Mouse (Mus musculus): ENCODE results near the gene Tbc1d19.

Gene Tbc1d19

GRCm38 (mm10) chr5:53909201-53909600 lies 99.8 kb downstream of the Tbc1d19 start:
- DNase-seq (ENCODE audit: low read depth, low spot score): no peak

GRCm38 (mm10) chr5:53920416-53920815 lies 111.0 kb downstream of the Tbc1d19 start:
- no peak for DNase-seq (ENCODE audit: low read depth, low spot score)

- DNase-seq (ENCODE audit: low read depth, low spot score): no peak
These were observed 112.9 kb downstream of the Tbc1d19 start for GRCm38 (mm10) chr5:53922149-53922904.

GRCm38 (mm10) chr5:53924005-53924404 lies 114.6 kb downstream of the Tbc1d19 start:
- no peak for DNase-seq (ENCODE audit: low read depth, low spot score)

GRCm38 (mm10) chr5:53926301-53926855 lies 117.0 kb downstream of the Tbc1d19 start:
- DNase-seq (ENCODE audit: low read depth, low spot score): no peak

DNA sequence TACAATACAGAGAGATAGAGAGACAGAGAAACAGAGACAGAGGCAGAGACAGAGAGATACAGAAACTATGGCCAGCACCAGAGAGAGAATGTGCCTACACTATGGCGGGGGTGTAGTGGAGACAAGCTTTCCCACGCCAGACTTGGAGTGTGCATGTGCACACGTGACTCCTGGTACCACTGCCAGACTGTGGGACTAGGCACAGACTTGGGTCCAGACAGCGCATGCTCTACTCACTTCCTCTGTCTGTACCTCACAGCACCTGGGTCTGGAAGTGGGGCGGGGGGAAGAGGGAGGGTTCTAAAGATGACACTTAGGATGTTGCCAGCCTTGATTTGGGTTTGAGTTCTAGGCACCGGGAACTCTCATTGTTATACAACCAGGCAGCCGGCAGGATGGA lies 118.5 kb downstream of the Tbc1d19 start:
- no peak for DNase-seq (ENCODE audit: low read depth, low spot score)

- no peak for DNase-seq (ENCODE audit: low read depth, low spot score)
These were observed 119.1 kb downstream of the Tbc1d19 start for GRCm38 (mm10) chr5:53928537-53928936.

- no peak for DNase-seq (ENCODE audit: low read depth, low spot score)
These were observed 119.8 kb downstream of the Tbc1d19 start for GRCm38 (mm10) chr5:53929205-53929614.

DNA sequence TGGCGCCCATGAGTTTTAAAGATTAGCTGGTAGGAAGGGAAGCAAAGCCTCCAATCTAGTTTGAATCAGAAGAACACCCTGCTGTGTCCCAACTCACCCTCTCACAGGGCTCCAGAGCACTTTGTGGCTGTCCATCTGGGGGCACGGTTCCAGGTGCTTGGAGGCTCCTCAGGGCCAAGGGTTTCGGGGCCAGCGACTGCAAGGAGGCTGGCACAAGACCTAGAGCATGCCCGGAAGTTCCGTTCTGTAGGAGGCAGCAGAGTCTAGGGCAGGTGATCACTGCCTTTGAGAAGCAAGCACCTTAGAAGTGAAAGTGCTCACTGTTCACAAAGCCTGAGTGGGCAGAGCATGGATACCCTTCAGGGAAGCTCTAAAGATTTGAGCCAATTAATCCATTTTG lies 120.4 kb downstream of the Tbc1d19 start:
- no peak for DNase-seq (ENCODE audit: low read depth, low spot score)

DNA sequence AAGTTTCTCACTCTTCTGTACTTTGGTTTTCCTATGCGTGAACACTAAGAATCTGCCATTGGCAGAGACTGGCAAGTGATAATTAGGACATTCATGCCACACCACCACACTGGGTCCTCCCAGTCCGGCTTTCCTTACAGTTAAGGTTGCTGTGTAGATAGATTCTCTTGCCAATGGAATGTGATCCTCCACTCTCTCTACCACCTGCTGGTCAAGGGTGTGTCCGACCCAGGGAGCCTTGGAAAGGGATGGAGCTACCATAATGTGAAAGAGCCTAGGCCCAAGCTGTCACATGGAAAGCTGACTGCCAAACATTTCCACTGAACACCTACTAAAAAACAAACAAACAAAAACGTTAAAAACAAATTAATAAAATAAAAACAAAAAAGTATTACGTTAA lies 121.6 kb downstream of the Tbc1d19 start:
- DNase-seq (ENCODE audit: low read depth, low spot score): no peak

GRCm38 (mm10) chr5:53933628-53934027 lies 124.2 kb downstream of the Tbc1d19 start:
- no peak for DNase-seq (ENCODE audit: low read depth, low spot score)

- no peak for DNase-seq (ENCODE audit: low read depth, low spot score)
These were observed 124.6 kb downstream of the Tbc1d19 start for GRCm38 (mm10) chr5:53934040-53934439.

DNA sequence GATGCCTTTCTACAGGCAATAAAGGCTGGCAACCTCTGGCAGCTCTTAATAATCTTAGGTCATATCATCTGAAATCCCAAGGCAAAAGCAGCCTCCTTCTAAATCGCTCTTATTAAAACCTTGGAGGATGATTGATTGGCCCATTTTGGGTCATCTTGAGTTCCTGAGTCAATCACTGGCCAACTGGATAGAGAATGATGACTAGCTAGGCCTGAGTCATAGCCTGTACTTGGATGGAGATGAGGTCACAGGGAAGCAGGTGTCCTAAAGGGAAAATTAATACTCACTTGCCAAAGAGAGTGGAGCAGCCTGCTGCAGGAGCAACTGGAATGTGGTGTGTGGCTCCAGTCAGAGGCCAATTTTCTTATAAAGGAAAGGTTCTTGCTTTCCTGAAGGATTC lies 125.4 kb downstream of the Tbc1d19 start:
- DNase-seq (ENCODE audit: low read depth, low spot score): no peak

DNA sequence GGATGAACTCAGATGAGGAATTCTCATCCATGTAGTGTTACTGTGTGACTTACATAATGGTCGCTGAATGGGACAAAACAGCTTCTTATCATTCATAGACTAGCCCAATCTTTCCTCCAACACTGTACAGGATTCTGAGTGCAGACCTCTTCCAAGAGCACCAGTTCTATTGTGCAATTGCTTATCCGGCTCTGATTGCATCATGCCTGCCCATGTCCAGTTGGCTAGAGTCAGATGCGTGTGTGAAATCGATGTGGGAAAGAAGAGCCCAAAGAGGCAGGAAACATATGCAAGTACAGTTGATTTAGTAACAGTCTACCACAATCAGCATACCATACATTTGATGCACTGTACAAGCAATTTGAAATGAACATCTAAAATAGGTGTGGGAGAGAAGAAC lies 127.8 kb downstream of the Tbc1d19 start:
- no peak for DNase-seq (ENCODE audit: low read depth, low spot score)

GRCm38 (mm10) chr5:53939026-53939425 lies 129.6 kb downstream of the Tbc1d19 start:
- DNase-seq (ENCODE audit: low read depth, low spot score): no peak

DNA sequence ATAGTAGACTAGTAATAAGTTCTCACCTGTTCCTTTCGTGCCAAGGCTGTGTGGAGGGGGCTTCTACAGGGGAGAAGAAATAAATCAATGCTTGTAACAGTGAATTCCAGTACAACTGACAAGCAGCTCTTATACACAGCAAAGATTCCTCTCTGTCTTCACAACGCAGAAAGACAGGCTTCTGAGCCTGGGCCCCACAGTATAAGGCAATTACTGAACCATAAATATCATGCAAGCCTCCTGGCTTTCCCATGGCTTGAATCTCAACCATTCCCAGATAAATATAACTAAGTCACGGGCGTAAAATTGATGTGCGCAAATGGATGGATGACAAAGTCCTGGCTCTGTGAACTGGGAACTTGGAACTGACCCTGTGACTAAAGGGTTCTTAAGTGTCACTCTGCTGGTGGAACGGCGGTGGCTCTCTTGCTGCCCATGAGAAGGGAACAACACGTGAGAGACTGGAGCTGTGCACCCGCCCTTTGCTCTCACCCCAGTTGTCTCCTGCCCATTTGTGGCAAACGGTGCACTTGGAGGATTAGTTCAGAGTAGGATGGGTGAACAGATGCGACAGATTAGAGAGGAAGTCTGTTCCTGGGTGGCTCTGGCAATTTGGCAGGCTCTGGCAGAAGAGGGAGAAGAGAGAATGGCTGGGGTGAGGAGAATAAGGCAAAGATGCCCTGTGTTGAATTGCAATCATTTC lies 132.1 kb downstream of the Tbc1d19 start:
- DNase-seq (ENCODE audit: low read depth, low spot score): no peak

- no peak for DNase-seq (ENCODE audit: low read depth, low spot score)
These were observed 132.9 kb downstream of the Tbc1d19 start for GRCm38 (mm10) chr5:53942332-53942731.

DNA sequence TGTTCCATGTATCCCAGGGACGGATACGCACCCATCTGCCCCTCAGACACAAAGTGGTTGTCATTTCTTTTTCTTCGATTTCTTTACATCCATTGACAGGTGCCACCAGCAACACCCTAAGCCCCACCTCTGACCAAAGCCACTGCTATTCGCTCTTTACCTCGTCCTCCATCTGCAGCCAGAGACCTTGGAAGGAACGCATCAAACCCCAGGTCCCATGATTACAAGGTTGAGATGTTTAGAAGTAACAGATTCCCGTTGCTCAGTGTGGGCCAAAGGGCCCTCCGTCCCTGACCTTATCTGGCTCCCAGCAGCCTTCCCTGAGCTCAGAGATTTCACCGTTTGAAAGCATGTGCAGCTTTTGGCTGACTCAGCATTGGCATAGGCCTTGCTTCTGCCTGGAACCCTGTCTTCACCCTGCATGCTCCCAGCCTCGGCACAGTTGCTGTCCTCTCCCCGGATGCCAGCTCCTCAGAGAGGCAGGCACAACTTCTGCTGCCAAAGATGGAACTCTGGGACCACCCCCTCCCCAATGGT lies 134.0 kb downstream of the Tbc1d19 start:
- no peak for DNase-seq (ENCODE audit: low read depth, low spot score)

GRCm38 (mm10) chr5:53946747-53947146 lies 137.3 kb downstream of the Tbc1d19 start:
- DNase-seq (ENCODE audit: low read depth, low spot score): no peak

DNA sequence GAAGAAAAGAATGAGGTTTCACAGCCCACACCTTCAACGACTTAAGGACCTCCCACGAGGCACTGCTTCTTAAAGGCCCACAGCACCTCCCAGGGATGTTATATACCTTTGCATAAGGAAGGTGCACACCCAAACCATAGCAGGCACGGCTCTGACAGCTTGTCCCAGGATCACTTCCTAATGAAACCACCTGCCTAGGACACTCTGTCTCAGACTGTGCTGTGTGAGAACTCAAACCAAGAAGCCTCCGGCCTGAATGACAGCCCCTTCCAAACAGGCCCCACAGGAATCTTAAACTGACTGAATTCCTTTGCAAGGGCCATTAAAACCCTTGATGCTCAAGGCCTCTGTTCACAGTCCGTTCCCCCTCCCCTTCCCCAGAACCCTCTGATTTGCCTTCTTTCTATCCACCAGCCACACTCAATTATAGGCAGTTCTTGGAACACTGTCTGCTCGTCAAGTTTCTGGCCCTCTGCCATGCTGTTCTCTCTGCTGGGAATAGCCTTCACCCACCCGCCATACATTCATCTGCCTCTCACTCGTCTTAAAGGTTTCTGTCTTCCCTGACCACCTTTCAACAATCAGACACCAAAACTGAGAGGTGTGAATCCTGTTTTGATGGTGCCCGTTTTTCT lies 138.3 kb downstream of the Tbc1d19 start:
- no peak for DNase-seq (ENCODE audit: low read depth, low spot score)

DNA sequence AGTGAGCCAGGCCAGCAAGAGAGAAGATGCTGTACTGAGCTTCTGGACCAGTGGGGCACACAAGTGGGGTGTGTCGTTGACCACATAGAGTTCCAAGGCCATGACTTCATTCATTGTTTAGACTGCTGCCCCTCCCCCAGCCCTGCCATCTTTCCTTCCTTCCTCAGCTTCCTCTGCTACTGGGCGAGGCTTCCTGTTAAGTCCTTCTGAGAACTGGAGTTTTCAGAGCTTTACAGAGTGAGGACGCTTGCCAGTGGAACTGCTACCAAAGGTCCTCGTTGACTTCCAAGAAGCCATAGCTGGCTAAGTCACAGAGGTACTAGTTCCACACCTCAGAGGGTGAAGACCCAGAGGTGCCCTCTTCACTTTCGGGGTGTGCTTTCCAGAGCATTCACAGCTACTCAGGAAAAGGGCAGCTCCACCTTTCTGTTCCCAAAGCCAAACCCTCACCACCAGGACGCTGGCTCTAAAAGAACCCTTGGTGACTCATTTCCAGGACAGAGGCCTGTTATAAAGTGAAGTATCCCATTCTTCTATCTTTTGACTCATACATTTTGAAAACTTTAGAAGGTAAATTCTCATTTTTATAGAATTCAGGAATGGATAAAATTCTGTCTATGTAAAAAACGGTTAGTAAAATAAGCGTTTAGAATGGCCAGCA lies 139.3 kb downstream of the Tbc1d19 start:
- DNase-seq (ENCODE audit: low read depth, low spot score): no peak

- no peak for DNase-seq (ENCODE audit: low read depth, low spot score)
These were observed 140.8 kb downstream of the Tbc1d19 start for GRCm38 (mm10) chr5:53950189-53950588.
